Mouse (Mus musculus) spleen, adult 2 months (tissue): ENCODE measurements around the gene Mras. TPM values are rescaled to one million over a fixed set of nuclear protein-coding genes. Genes with fewer than 3 reads are reported as not detected.

ENCODE experiments used
- DNase-seq, 2 experiments: peaks; one replicate each; pipeline versions ENCODE4 v3.0.0 to v3.0.0-alpha.2; 2012 to 2021; ENCODE audit warnings: low spot score in 2 of 2, low read depth in 1 of 2
- H3K27ac ChIP-seq: fragments of 200-500 bp; 2 replicates; pipeline ENCODE4 v1.5.1; 2012; ENCODE audit warnings: low read length, inconsistent platforms; ENCODE audit not compliant: insufficient read depth
- H3K27me3 ChIP-seq: fragments of 200-500 bp; 2 replicates; pipeline ENCODE4 v1.6.1; 2012; ENCODE audit warnings: mild to moderate bottlenecking, moderate library complexity, low read length, inconsistent platforms; ENCODE audit not compliant: control insufficient read depth, insufficient read depth
- H3K36me3 ChIP-seq: fragments of 200-500 bp; 2 replicates; pipeline ENCODE4 v1.6.1; 2012; ENCODE audit warnings: mild to moderate bottlenecking, low read length, inconsistent platforms; ENCODE audit not compliant: control insufficient read depth, insufficient read depth
- H3K4me1 ChIP-seq: fragments of 200-500 bp; 2 replicates; pipeline ENCODE4 v1.6.1; 2011; ENCODE audit warnings: inconsistent platforms; ENCODE audit not compliant: control insufficient read depth, insufficient read depth, insufficient read length
- H3K4me3 ChIP-seq: fragments of 200-500 bp; 2 replicates; pipeline ENCODE4 v1.5.1; 2011; ENCODE audit warnings: mild to moderate bottlenecking, inconsistent platforms; ENCODE audit not compliant: insufficient read depth, insufficient read length; ENCODE audit errors: extremely low read depth
- CTCF ChIP-seq: fragments of 200-500 bp; IDR thresholded peaks from 2 replicates; pipeline ENCODE4 v1.5.1; 2011; ENCODE audit warnings: mild to moderate bottlenecking, inconsistent platforms; ENCODE audit not compliant: insufficient read depth, insufficient read length, insufficient replicate concordance; ENCODE audit errors: extremely low read depth
- POLR2A ChIP-seq: fragments of 200-500 bp; IDR thresholded peaks from 2 replicates; pipeline ENCODE4 v1.6.1; 2011; ENCODE audit warnings: low read depth, low read length, inconsistent platforms
- WGBS: fragments of 180-500 bp; shearing (Covaris S2); methylation state at CpG from one replicate; pipeline ENCODE4 v1.1.7; 2018; 5-methylcytosine and 5-hydroxymethylcytosine counted together
- polyA plus RNA-seq: library from polyadenylated mRNA; depleted of rRNA; stranded (reverse); fragments of >200 nt; gene quantifications from 2 replicates; pipeline ENCODE4 v1.2.3, GENCODE M21; 2012

The Mras gene
- polyA plus RNA-seq, 1 experiment = 9.1 TPM

GRCm38 (mm10) chr9:99425262-99425661, 11.9 kb downstream of the Mras start:
- no peak for DNase-seq
- 83% methylated on average over 9 of the region's 9 CpGs for WGBS
- no peak overlapping the region for H3K27ac ChIP-seq
- H3K27me3 ChIP-seq = no peaks in the 10 kb centered on the region
- H3K4me1 ChIP-seq = no peaks in the 10 kb centered on the region
- no peak overlapping the region for H3K4me3 ChIP-seq
- H3K36me3 ChIP-seq = no peaks in the 10 kb centered on the region
- TF ChIP-seq CTCF (no peak), POLR2A (no peak)

GRCm38 (mm10) chr9:99424574-99424863, 12.7 kb downstream of the Mras start:
- H3K4me3 ChIP-seq = no peak overlapping the region
- no peaks in the 10 kb centered on the region for H3K36me3 ChIP-seq
- no peak overlapping the region for H3K27ac ChIP-seq
- TF ChIP-seq CTCF (no peak), POLR2A (no peak)
- 88% methylated on average over 4 of the region's 4 CpGs for WGBS
- no peaks in the 10 kb centered on the region for H3K4me1 ChIP-seq
- DNase-seq = no peak
- H3K27me3 ChIP-seq = no peaks in the 10 kb centered on the region

- TF ChIP-seq POLR2A (no peak), CTCF (no peak)
- H3K27ac ChIP-seq = no peak overlapping the region
- H3K4me3 ChIP-seq = no peak overlapping the region
- no peak for DNase-seq
- 80% methylated on average over 9 of the region's 9 CpGs for whole genome bisulfite sequencing
- no peaks in the 10 kb centered on the region for H3K27me3 ChIP-seq
- no peaks in the 10 kb centered on the region for H3K4me1 ChIP-seq
- H3K36me3 ChIP-seq = no peaks in the 10 kb centered on the region
Observed at GRCm38 (mm10) chr9:99423692-99424573, 13.2 kb downstream of the Mras start.

- WGBS = 69% methylated on average over 3 of the region's 3 CpGs
- no peak for DNase-seq
- no peak for TF ChIP-seq POLR2A
- no peak for TF ChIP-seq CTCF
- no peak overlapping the region for H3K4me3 ChIP-seq
- H3K4me1 ChIP-seq = no peaks in the 10 kb centered on the region
- no peaks in the 10 kb centered on the region for H3K27me3 ChIP-seq
- H3K27ac ChIP-seq = no peak overlapping the region
- no peaks in the 10 kb centered on the region for H3K36me3 ChIP-seq
Observed at GRCm38 (mm10) chr9:99421914-99422313, 15.3 kb downstream of the Mras start.

GRCm38 (mm10) chr9:99419951-99420701, 17.1 kb downstream of the Mras start:
- Histone ChIP-seq H3K27ac (no peak overlapping the region), H3K36me3 (no peaks in the 10 kb centered on the region), H3K4me1 (no peaks in the 10 kb centered on the region), H3K27me3 (no peaks in the 10 kb centered on the region), H3K4me3 (no peak overlapping the region)
- no peak for DNase-seq
- TF ChIP-seq CTCF = no peak
- WGBS = 90% methylated on average over 8 of the region's 8 CpGs

GRCm38 (mm10) chr9:99418377-99418776, 18.8 kb downstream of the Mras start:
- H3K4me3 ChIP-seq = no peak overlapping the region
- H3K27me3 ChIP-seq = no peaks in the 10 kb centered on the region
- no peaks in the 10 kb centered on the region for H3K36me3 ChIP-seq
- no peaks in the 10 kb centered on the region for H3K4me1 ChIP-seq
- H3K27ac ChIP-seq = no peak overlapping the region
- no peak for DNase-seq
- 72% methylated on average over 5 of the region's 5 CpGs for WGBS
- TF ChIP-seq POLR2A (no peak), CTCF (no peak)
